In genomic region chr9:110684100-110684831, GRCm38 (mm10) we compare ENCODE assay signal across 8 mouse cellular contexts. TPM values are rescaled to one million over a fixed set of nuclear protein-coding genes. Genes with fewer than 3 reads are reported as not detected.
DNase-seq lines count a peak whose midpoint lies in the region; ATAC-seq lines count a peak whose summit lies in the region.

No protein-coding gene starts in this region.

- no peak overlapping the region for H3K4me2 ChIP-seq in intestine, embryonic 14.5 days (ENCODE audit: low read length)
- H3K4me2 ChIP-seq in midbrain, embryonic 16.5 days (ENCODE audit: low read length): no peak overlapping the region

- WGBS in intestine, embryonic 14.5 days: 68% methylated on average over 6 of the region's 6 CpGs
- WGBS in midbrain, embryonic 16.5 days: 48% methylated on average over 6 of the region's 6 CpGs

- peaks cover 5% of the 10 kb centered on the region; the same call in 1 of the 2 replicates for H3K36me3 ChIP-seq in intestine, embryonic 14.5 days (ENCODE audit: control insufficient read depth, insufficient read depth, low read length)
- no peaks in the 10 kb centered on the region for H3K36me3 ChIP-seq in midbrain, embryonic 16.5 days (ENCODE audit: control insufficient read depth, insufficient read depth, low read length)

- ATAC-seq in frontal cortex, adult (ENCODE audit: low TSS enrichment): peak; percentile 53
- ATAC-seq in intestine, embryonic 14.5 days (replicated peaks; ENCODE audit: low FRiP score, low TSS enrichment, low read depth): peak; percentile 26
- ATAC-seq in midbrain, embryonic 16.5 days: peak; percentile 49; the same call in 1 of the 2 replicates
- no peak for ATAC-seq in activated CD4-positive, CD25-positive, alpha-beta regulatory T cell, adult 4 months

- DNase-seq in NIH3T3 (ENCODE audit: low read depth): peak; percentile 89
- DNase-seq in brain, adult 2 months (ENCODE audit: low read depth, low spot score): peak; percentile 96
- DNase-seq in intestine, embryonic 14.5 days (ENCODE audit: low spot score): no peak
- peak; percentile 67 to 83 for DNase-seq in left cerebral cortex, postnatal 14 days (ENCODE audit: low spot score in 2 of 2)
- peak; percentile 51 for DNase-seq in urinary bladder, adult 2 months (ENCODE audit: low spot score)

- H3K9me3 ChIP-seq in intestine, embryonic 14.5 days (ENCODE audit: control insufficient read depth, low read length): no peaks in the 10 kb centered on the region
- no peaks in the 10 kb centered on the region for H3K9me3 ChIP-seq in midbrain, embryonic 16.5 days (replicated peaks; ENCODE audit: control insufficient read depth, low read length, poor library complexity, severe bottlenecking)

- H3K27me3 ChIP-seq in intestine, embryonic 14.5 days (replicated peaks; ENCODE audit: control insufficient read depth, insufficient read depth, low read length): no peaks in the 10 kb centered on the region
- no peaks in the 10 kb centered on the region for H3K27me3 ChIP-seq in midbrain, embryonic 16.5 days (ENCODE audit: control insufficient read depth, insufficient read depth, low read depth, low read length)

- intact Hi-C loops in left cerebral cortex, postnatal 14 days (cut with DNase I): no loop called here

- no peak overlapping the region for H3K4me3 ChIP-seq in intestine, embryonic 14.5 days (ENCODE audit: low read depth, low read length)
- no peak overlapping the region for H3K4me3 ChIP-seq in midbrain, embryonic 16.5 days (ENCODE audit: low read depth, low read length)

- no peak overlapping the region for H3K9ac ChIP-seq in intestine, embryonic 14.5 days (ENCODE audit: low read length)
- H3K9ac ChIP-seq in midbrain, embryonic 16.5 days (ENCODE audit: low read depth, low read length): peak overlapping the region; percentile 28; the same call in 1 of the 2 replicates

- H3K27ac ChIP-seq in intestine, embryonic 14.5 days (ENCODE audit: low read depth): peak overlapping the region; percentile 57
- H3K27ac ChIP-seq in midbrain, embryonic 16.5 days (ENCODE audit: low read length): peak overlapping the region; percentile 25; the same call in 1 of the 2 replicates

- peaks cover 28% of the 10 kb centered on the region for H3K4me1 ChIP-seq in intestine, embryonic 14.5 days (replicated peaks; ENCODE audit: control insufficient read depth, insufficient read depth, low read length)
- H3K4me1 ChIP-seq in midbrain, embryonic 16.5 days (ENCODE audit: control insufficient read depth, insufficient read depth, low read length): peaks cover 28% of the 10 kb centered on the region

RNA-seq across cellular contexts. Expression of gene Ccdc12, which starts 28.0 kb away (rescaled TPM):
- polyA plus RNA-seq in intestine, embryonic 14.5 days (2014; fragmentation: Nextera tagmentation; extraction: Ambion mirVana): 177 and 187 TPM in 2 replicates
- total RNA-seq in left cerebral cortex, postnatal 14 days (2021): 10 to 100 TPM; 44.8 to 58.6 TPM
- 93.3 and 103 TPM in 2 replicates for polyA plus RNA-seq in midbrain, embryonic 16.5 days (2015; fragmentation: Nextera tagmentation; extraction: Ambion mirVana)
- 119 and 152 TPM in 2 replicates for polyA plus RNA-seq in urinary bladder, adult 2 months (2012; rRNA removed)
- 100 to 1,000 TPM; 224 to 285 TPM for polyA plus RNA-seq in activated CD4-positive, CD25-positive, alpha-beta regulatory T cell, adult 4 months (2017; shearing (Covaris generic))

RNA-seq across cellular contexts. Expression of gene Nbeal2, which starts 30.3 kb away (rescaled TPM):
- polyA plus RNA-seq in intestine, embryonic 14.5 days (2014; fragmentation: Nextera tagmentation; extraction: Ambion mirVana): 4.0 and 4.7 TPM in 2 replicates
- total RNA-seq in left cerebral cortex, postnatal 14 days (2021): 1 to 10 TPM; 5.9 to 8.9 TPM
- 5.2 and 6.1 TPM in 2 replicates for polyA plus RNA-seq in midbrain, embryonic 16.5 days (2015; fragmentation: Nextera tagmentation; extraction: Ambion mirVana)
- polyA plus RNA-seq in urinary bladder, adult 2 months (2012; rRNA removed): 42.8 and 59.9 TPM in 2 replicates
- 10 to 100 TPM; 26.4 to 33.4 TPM for polyA plus RNA-seq in activated CD4-positive, CD25-positive, alpha-beta regulatory T cell, adult 4 months (2017; shearing (Covaris generic))

RNA-seq across cellular contexts. Expression of gene Myl3, which starts 57.4 kb away (rescaled TPM):
- 0.23 and 1.6 TPM in 2 replicates for polyA plus RNA-seq in intestine, embryonic 14.5 days (2014; fragmentation: Nextera tagmentation; extraction: Ambion mirVana)
- total RNA-seq in left cerebral cortex, postnatal 14 days (2021): under 1 TPM in 1 of 2 experiments, not detected in 1; 0.53 TPM
- 0.39 and 0.48 TPM in 2 replicates for polyA plus RNA-seq in midbrain, embryonic 16.5 days (2015; fragmentation: Nextera tagmentation; extraction: Ambion mirVana)
- polyA plus RNA-seq in urinary bladder, adult 2 months (2012; rRNA removed): not detected in 2 replicates
- not detected for polyA plus RNA-seq in activated CD4-positive, CD25-positive, alpha-beta regulatory T cell, adult 4 months (2017; shearing (Covaris generic))
